Mouse (Mus musculus): ENCODE measurements at regions not wholly inside any gene's neighbourhood (a gene's known extent, or its start where the extent isn't known, plus 50 kb on each side); places are given as distances from the start of the nearest gene placed in this dataset.

DNA sequence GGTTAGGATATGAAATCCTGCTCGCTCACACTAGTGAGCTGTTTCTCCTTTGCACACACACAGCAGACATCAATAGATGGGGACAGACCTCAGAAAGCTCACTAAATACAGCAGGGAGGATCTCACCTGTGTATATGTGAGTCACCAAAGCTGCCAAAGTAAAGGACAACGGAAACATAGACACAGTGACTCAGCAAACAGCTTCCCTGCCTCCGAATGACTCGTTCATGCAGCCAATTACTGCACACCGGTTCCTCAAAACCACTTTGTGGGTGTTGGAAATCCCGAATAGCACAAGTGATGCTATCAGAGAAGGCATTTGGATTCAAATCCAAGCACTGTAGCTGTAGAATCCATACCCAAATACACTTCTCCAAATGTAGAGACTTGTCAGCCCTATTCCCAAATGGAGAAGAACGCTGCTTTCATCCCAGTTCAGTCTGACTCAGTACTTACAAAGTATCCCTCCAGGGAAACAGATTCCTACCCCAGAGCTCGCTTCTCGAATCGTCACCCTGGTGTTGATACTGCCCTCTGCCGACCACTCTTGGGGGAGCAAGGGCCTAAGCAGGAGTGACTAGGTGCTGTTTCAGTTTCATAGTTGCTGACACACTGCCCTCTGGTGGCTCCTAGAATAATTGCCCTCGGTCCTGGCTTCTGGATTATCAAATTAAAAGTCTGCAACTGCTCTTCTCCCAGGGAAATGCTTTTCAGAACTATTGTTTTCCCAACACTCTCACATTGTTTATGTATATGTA is 61.4 kb upstream of the Sestd1 start:
- Histone ChIP-seq H3K36me3 (ENCODE audit: insufficient read depth, low read length) (no peaks in the 10 kb centered on the region), H3K27ac (ENCODE audit: low read length) (no peak overlapping the region), H3K4me1 (ENCODE audit: insufficient read depth, low read depth, low read length) (no peaks in the 10 kb centered on the region), H3K9ac (replicated peaks; ENCODE audit: low read depth) (no peak overlapping the region), H3K9me3 (ENCODE audit: low read length) (no peaks in the 10 kb centered on the region), H3K27me3 (replicated peaks; ENCODE audit: insufficient read depth, low read length) (no peaks in the 10 kb centered on the region), H3K4me2 (replicated peaks; ENCODE audit: low read depth, low read length) (peak overlapping the region; percentile 27; the same call in 1 of the 2 replicates), H3K4me3 (ENCODE audit: low read depth, low read length) (no peak overlapping the region; the same call in 1 of the 2 replicates)
- no peak; the same call in 1 of the 2 replicates for TF ChIP-seq EP300 (IDR thresholded peaks at IDR 0.05)
- TF ChIP-seq CTCF (IDR thresholded peaks at IDR 0.05), result peak; percentile 99
- WGBS, result 39% methylated on average over 12 of the region's 12 CpGs
- peak; percentile 89 for ATAC-seq
- peak; percentile 95 for DNase-seq (ENCODE audit: low spot score)

GRCm38 (mm10) chr2:77340076-77340475 is 59.7 kb upstream of the Sestd1 start:
- DNase-seq (ENCODE audit: low spot score) (no peak), ATAC-seq (no peak)
- H3K36me3 ChIP-seq (ENCODE audit: insufficient read depth, low read length), result no peaks in the 10 kb centered on the region
- no peaks in the 10 kb centered on the region for H3K27me3 ChIP-seq (replicated peaks; ENCODE audit: insufficient read depth, low read length)
- H3K9ac ChIP-seq (replicated peaks; ENCODE audit: low read depth), result no peak overlapping the region
- H3K9me3 ChIP-seq (ENCODE audit: low read length), result no peaks in the 10 kb centered on the region
- H3K27ac ChIP-seq (ENCODE audit: low read length), result no peak overlapping the region
- H3K4me1 ChIP-seq (ENCODE audit: insufficient read depth, low read depth, low read length), result no peaks in the 10 kb centered on the region
- TF ChIP-seq EP300 (IDR thresholded peaks at IDR 0.05) (no peak), CTCF (IDR thresholded peaks at IDR 0.05) (no peak)
- no peak overlapping the region for H3K4me3 ChIP-seq (ENCODE audit: low read depth, low read length)
- H3K4me2 ChIP-seq (replicated peaks; ENCODE audit: low read depth, low read length), result no peak overlapping the region
- 84% methylated on average over 6 of the region's 6 CpGs for WGBS

DNA sequence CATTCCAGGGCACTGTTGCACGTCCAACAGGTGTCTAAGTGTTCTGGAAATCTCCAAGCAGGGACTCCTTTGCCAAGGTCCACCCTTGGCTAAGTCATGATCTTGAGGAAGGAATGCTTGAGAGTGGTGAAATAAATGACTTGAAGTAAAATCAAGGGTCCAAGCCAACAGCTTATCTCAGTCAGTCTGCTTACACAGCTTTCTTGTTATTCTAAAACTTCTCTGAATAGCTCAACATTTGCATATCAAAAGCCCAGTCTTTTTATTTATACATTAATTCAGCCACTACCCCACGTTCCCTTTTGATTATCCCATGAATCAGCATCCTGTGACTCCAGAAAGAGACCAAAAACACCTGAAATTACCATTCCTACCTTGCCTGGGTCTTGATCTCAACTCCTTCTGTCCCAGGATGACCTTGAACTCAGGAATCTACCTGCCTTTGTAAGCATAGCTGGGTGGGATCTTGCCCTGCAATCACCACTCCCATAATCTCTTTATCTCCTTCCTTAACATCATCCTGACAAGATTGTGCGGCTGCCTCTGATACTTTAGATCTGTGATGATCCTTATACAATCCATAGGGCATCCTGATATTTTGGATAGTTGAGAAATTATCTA is 57.5 kb upstream of the Sestd1 start:
- H3K4me1 ChIP-seq (ENCODE audit: insufficient read depth, low read depth, low read length), result no peaks in the 10 kb centered on the region
- ATAC-seq, result no peak
- WGBS, result 72% methylated on average over 3 of the region's 3 CpGs
- H3K27ac ChIP-seq (ENCODE audit: low read length), result no peak overlapping the region
- H3K4me3 ChIP-seq (ENCODE audit: low read depth, low read length), result no peak overlapping the region
- H3K4me2 ChIP-seq (replicated peaks; ENCODE audit: low read depth, low read length), result no peak overlapping the region
- no peak for DNase-seq (ENCODE audit: low spot score)
- no peaks in the 10 kb centered on the region for H3K36me3 ChIP-seq (ENCODE audit: insufficient read depth, low read length)
- no peak overlapping the region for H3K9ac ChIP-seq (replicated peaks; ENCODE audit: low read depth)
- H3K27me3 ChIP-seq (replicated peaks; ENCODE audit: insufficient read depth, low read length), result no peaks in the 10 kb centered on the region
- H3K9me3 ChIP-seq (ENCODE audit: low read length), result no peaks in the 10 kb centered on the region
- no peak for TF ChIP-seq CTCF (IDR thresholded peaks at IDR 0.05)
- TF ChIP-seq EP300 (IDR thresholded peaks at IDR 0.05), result no peak

- H3K27ac ChIP-seq (ENCODE audit: low read length), result no peak overlapping the region
- no peaks in the 10 kb centered on the region for H3K27me3 ChIP-seq (replicated peaks; ENCODE audit: insufficient read depth, low read length)
- H3K4me3 ChIP-seq (ENCODE audit: low read depth, low read length), result no peak overlapping the region
- no peak overlapping the region for H3K4me2 ChIP-seq (replicated peaks; ENCODE audit: low read depth, low read length)
- WGBS, result 76% methylated on average over 3 of the region's 3 CpGs
- TF ChIP-seq CTCF (IDR thresholded peaks at IDR 0.05) (no peak), EP300 (IDR thresholded peaks at IDR 0.05) (no peak)
- H3K9me3 ChIP-seq (ENCODE audit: low read length), result no peaks in the 10 kb centered on the region
- no peak for DNase-seq (ENCODE audit: low spot score)
- H3K4me1 ChIP-seq (ENCODE audit: insufficient read depth, low read depth, low read length), result no peaks in the 10 kb centered on the region
- no peak overlapping the region for H3K9ac ChIP-seq (replicated peaks; ENCODE audit: low read depth)
- ATAC-seq, result no peak
- no peaks in the 10 kb centered on the region for H3K36me3 ChIP-seq (ENCODE audit: insufficient read depth, low read length)
Measured at GRCm38 (mm10) chr2:77337318-77337717, 56.9 kb upstream of the Sestd1 start.

- no peak for TF ChIP-seq EP300 (IDR thresholded peaks at IDR 0.05)
- TF ChIP-seq CTCF (IDR thresholded peaks at IDR 0.05), result no peak
- DNase-seq (ENCODE audit: low spot score) (no peak), ATAC-seq (no peak)
- Histone ChIP-seq H3K4me2 (replicated peaks; ENCODE audit: low read depth, low read length) (no peak overlapping the region), H3K4me1 (ENCODE audit: insufficient read depth, low read depth, low read length) (no peaks in the 10 kb centered on the region), H3K36me3 (ENCODE audit: insufficient read depth, low read length) (no peaks in the 10 kb centered on the region), H3K27me3 (replicated peaks; ENCODE audit: insufficient read depth, low read length) (no peaks in the 10 kb centered on the region), H3K27ac (ENCODE audit: low read length) (no peak overlapping the region), H3K4me3 (ENCODE audit: low read depth, low read length) (no peak overlapping the region), H3K9ac (replicated peaks; ENCODE audit: low read depth) (no peak overlapping the region), H3K9me3 (ENCODE audit: low read length) (no peaks in the 10 kb centered on the region)
- 81% methylated on average over 3 of the region's 3 CpGs for WGBS
Measured at GRCm38 (mm10) chr2:77336810-77337209, 56.4 kb upstream of the Sestd1 start.

DNA sequence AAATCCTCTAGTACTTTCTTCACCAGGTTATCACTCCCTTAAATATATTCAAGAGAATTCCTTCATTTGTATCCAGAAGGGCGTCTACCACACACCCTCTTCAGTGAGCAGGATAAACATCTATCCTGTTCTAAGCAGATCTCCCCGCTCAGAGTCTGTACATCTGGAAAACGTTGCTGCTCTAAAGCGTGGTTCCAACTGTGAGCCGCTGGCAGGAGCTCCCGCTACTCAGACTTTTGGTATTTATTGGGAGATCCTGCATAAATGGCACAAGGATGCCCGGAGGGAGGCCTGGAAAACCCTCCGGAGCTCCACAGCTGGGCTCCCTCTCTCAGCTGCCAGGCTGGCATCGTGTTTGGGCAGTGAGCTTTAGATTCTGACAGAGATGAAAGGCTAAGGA is 54.3 kb upstream of the Sestd1 start:
- Histone ChIP-seq H3K4me2 (replicated peaks; ENCODE audit: low read depth, low read length) (no peak overlapping the region), H3K9ac (replicated peaks; ENCODE audit: low read depth) (no peak overlapping the region), H3K9me3 (ENCODE audit: low read length) (no peaks in the 10 kb centered on the region), H3K36me3 (ENCODE audit: insufficient read depth, low read length) (no peaks in the 10 kb centered on the region), H3K4me3 (ENCODE audit: low read depth, low read length) (no peak overlapping the region), H3K4me1 (ENCODE audit: insufficient read depth, low read depth, low read length) (no peaks in the 10 kb centered on the region), H3K27ac (ENCODE audit: low read length) (no peak overlapping the region), H3K27me3 (replicated peaks; ENCODE audit: insufficient read depth, low read length) (no peaks in the 10 kb centered on the region)
- 73% methylated on average over 9 of the region's 9 CpGs for WGBS
- ATAC-seq (no peak), DNase-seq (ENCODE audit: low spot score) (no peak)
- TF ChIP-seq EP300 (IDR thresholded peaks at IDR 0.05) (no peak), CTCF (IDR thresholded peaks at IDR 0.05) (no peak)

All from lung, postnatal 0 days (tissue).